Mouse (Mus musculus): ENCODE results near the gene Fbxo4.

Fbxo4 gene

GRCm38 (mm10) chr15:3978279-3978678 lies 1.1 kb downstream of the Fbxo4 start:
- DNase-seq (ENCODE audit: low spot score): no peak

- DNase-seq (ENCODE audit: low spot score): no peak
These were observed 6.1 kb downstream of the Fbxo4 start for GRCm38 (mm10) chr15:3973300-3973699.

- no peak for DNase-seq (ENCODE audit: low spot score)
These were observed 9.2 kb downstream of the Fbxo4 start for GRCm38 (mm10) chr15:3970193-3970592.

GRCm38 (mm10) chr15:3969743-3970142 lies 9.6 kb downstream of the Fbxo4 start:
- DNase-seq (ENCODE audit: low spot score): no peak

GRCm38 (mm10) chr15:3962251-3962650 lies 17.1 kb downstream of the Fbxo4 start:
- DNase-seq (ENCODE audit: low spot score): no peak

GRCm38 (mm10) chr15:3960094-3960493 lies 19.3 kb downstream of the Fbxo4 start:
- no peak for DNase-seq (ENCODE audit: low spot score)

- peak; percentile 66 for DNase-seq (ENCODE audit: low spot score)
These were observed 21.4 kb downstream of the Fbxo4 start for GRCm38 (mm10) chr15:3957982-3958381.

GRCm38 (mm10) chr15:3954971-3955370 lies 24.4 kb downstream of the Fbxo4 start:
- DNase-seq (ENCODE audit: low spot score): no peak

GRCm38 (mm10) chr15:3938132-3938531 lies 41.2 kb downstream of the Fbxo4 start:
- DNase-seq (ENCODE audit: low spot score): no peak

- no peak for DNase-seq (ENCODE audit: low spot score)
These were observed 43.3 kb downstream of the Fbxo4 start for GRCm38 (mm10) chr15:3936056-3936455.

- no peak for DNase-seq (ENCODE audit: low spot score)
These were observed 45.9 kb downstream of the Fbxo4 start for GRCm38 (mm10) chr15:3933466-3933865.

GRCm38 (mm10) chr15:3931931-3932330 lies 47.4 kb downstream of the Fbxo4 start:
- no peak for DNase-seq (ENCODE audit: low spot score)

All from layer of hippocampus, adult 11-12 months (tissue).